Mouse (Mus musculus) embryonic facial prominence, embryonic 12.5 days (tissue): ENCODE results near the gene Kif1b. TPM values are rescaled to one million over a fixed set of nuclear protein-coding genes. Genes with fewer than 3 reads are reported as not detected.

Source experiments
- ATAC-seq: fragments of 200-750 bp; cut with Nextera tagmentation; 2 replicates; pipeline ENCODE4 v1.8.0; 2017; ENCODE audit not compliant: insufficient number of reproducible peaks, insufficient read depth, low FRiP score, low TSS enrichment
- H3K27ac ChIP-seq: fragments of 300-500 bp; sonication (generic); 2 replicates; pipeline ENCODE4 v1.5.1; 2016; ENCODE audit warnings: mild to moderate bottlenecking
- H3K27me3 ChIP-seq: fragments of 300-500 bp; sonication (generic); 2 replicates; pipeline ENCODE4 v1.6.1; 2016; ENCODE audit warnings: mild to moderate bottlenecking, moderate library complexity
- H3K36me3 ChIP-seq: fragments of 300-500 bp; sonication (generic); 2 replicates; pipeline ENCODE4 v1.6.1; 2016; ENCODE audit warnings: mild to moderate bottlenecking
- H3K4me1 ChIP-seq: fragments of 300-500 bp; sonication (generic); 2 replicates; pipeline ENCODE4 v1.6.1; 2016
- H3K4me2 ChIP-seq: fragments of 300-500 bp; sonication (generic); replicated peaks from 2 replicates; pipeline ENCODE4 v1.6.1; 2016; ENCODE audit warnings: mild to moderate bottlenecking, moderate library complexity
- H3K4me3 ChIP-seq: fragments of 300-500 bp; sonication (generic); 2 replicates; pipeline ENCODE4 v1.5.1; 2016; ENCODE audit warnings: mild to moderate bottlenecking
- H3K9ac ChIP-seq: fragments of 300-500 bp; sonication (generic); 2 replicates; pipeline ENCODE4 v1.6.1; 2016; ENCODE audit warnings: mild to moderate bottlenecking, moderate library complexity
- H3K9me3 ChIP-seq: fragments of 300-500 bp; sonication (generic); 2 replicates; pipeline ENCODE4 v1.6.1; 2016; ENCODE audit warnings: mild to moderate bottlenecking, moderate library complexity
- WGBS: fragments of 180-500 bp; shearing (Covaris S2); methylation state at CpG from one replicate; pipeline ENCODE4 v1.1.7; 2016; 5-methylcytosine and 5-hydroxymethylcytosine counted together
- polyA plus RNA-seq: library from polyadenylated mRNA; unstranded; fragments of >200 nt; fragmentation: Nextera tagmentation; extraction: Ambion mirVana; gene quantifications from 2 replicates; pipeline ENCODE4 v1.2.1, GENCODE M21; 2016

Gene Kif1b
- polyA plus RNA-seq, 1 experiment from 2014 or later, result 56.1 TPM

DNA sequence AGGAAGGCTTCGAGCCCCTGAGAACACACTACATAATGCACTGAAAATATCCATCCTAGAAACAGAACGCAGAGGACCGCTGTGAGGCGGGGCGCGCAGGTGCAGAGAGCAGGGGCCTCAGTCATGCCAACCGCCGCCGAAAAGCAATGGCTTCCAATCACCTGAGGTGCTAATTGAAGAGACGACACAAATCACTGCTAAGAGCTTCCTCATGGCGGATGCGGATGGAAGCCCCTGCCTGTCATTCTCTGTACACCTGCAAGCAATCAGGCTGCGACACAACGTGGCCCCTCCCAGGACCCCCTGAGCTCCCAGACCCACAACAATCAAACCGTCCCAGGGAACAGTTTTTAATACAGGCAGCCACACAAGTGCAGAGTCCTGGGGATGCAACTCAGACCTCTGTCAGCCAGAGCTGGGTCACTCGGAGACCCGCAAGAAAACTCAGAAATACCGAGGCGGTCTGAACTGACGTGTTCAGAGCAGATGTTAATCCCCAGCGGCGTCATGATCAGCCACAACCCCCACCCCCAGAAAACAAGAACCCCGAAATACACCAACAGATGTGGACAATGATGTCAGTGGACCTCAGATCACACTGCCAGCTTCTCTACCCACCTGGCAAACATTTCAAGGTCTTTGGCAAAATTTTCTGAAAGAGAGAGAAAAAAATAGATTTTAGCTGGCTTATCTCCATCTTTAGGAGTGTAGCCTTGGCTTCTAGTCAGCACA is 176.3 kb downstream of the Kif1b start:
- H3K36me3 ChIP-seq, result peaks cover 35% of the 10 kb centered on the region
- no peaks in the 10 kb centered on the region for H3K27me3 ChIP-seq
- no peak overlapping the region for H3K27ac ChIP-seq
- WGBS, result 71% methylated on average over 23 of the region's 23 CpGs
- no peak overlapping the region for H3K4me3 ChIP-seq
- H3K9ac ChIP-seq, result no peak overlapping the region
- no peaks in the 10 kb centered on the region for H3K9me3 ChIP-seq
- ATAC-seq, result no peak
- peaks cover 2% of the 10 kb centered on the region; the same call in 1 of the 2 replicates for H3K4me1 ChIP-seq
- no peak overlapping the region for H3K4me2 ChIP-seq

DNA sequence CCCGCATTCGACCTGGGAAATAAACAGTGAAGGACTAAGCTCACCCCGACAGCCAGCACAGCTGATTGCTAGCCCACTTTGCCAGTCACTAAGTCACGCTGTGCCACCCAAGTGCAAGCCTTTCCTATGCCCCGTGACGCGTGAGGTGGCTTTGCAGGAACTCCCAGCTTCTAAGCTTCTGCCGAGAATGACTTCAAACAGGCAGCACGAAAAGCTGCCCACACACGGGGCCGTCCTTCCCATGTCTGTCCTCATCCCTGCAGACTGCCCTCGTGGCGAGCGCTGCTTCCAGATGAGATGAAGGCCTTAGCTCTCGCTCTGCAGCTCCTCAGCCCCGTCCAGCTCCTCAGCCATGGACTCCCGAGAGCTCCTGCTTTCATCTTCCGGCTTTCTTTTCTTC is 179.0 kb downstream of the Kif1b start:
- H3K4me3 ChIP-seq, result no peak overlapping the region
- WGBS, result 87% methylated on average over 18 of the region's 18 CpGs
- no peak overlapping the region for H3K4me2 ChIP-seq
- no peaks in the 10 kb centered on the region for H3K27me3 ChIP-seq
- ATAC-seq, result no peak
- peaks cover 35% of the 10 kb centered on the region for H3K36me3 ChIP-seq
- no peaks in the 10 kb centered on the region for H3K9me3 ChIP-seq
- 0 out of 2 replicates have a peak, but pooled peaks cover 2% of the 10 kb centered on the region for H3K4me1 ChIP-seq
- H3K9ac ChIP-seq, result no peak overlapping the region
- no peak overlapping the region for H3K27ac ChIP-seq

DNA sequence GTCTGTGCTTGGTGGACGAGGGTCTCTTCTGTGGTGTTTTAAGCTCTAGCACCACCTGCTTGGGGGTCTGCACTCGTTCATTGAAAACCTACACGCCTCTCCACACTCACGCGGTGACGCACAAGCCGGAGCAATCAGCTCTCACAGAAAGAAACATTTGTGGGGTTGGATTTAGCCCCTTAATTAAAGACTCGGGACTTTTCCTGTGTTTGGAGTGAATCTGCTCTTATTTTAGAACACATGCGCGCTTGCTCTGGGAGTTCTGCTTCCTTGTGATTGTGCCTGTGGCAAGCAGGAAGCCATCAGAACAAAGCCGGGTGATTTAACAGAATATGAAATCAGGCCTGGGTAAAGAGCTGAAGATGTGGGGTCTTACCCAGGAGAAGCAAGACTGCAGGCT is 180.8 kb downstream of the Kif1b start, which contains the start of gene Cort:
TSS of gene Cort (minus strand) at position 101 of the 400 bp plus-strand sequence.
- Histone ChIP-seq H3K27me3 (no peaks in the 10 kb centered on the region), H3K9ac (no peak within 1 kb of the TSS), H3K36me3 (peaks cover 32% of the 10 kb centered on the region), H3K4me3 (no peak within 1 kb of the TSS), H3K9me3 (no peaks in the 10 kb centered on the region), H3K4me1 (0 out of 2 replicates have a peak, but pooled peaks cover 2% of the 10 kb centered on the region), H3K27ac (no peak within 1 kb of the TSS), H3K4me2 (no peak within 1 kb of the TSS)
- no peak for ATAC-seq
- 80% methylated on average over 11 of the region's 11 CpGs for WGBS

Other genes starting within 250 kb of the Kif1b start
- 54.1 and 55.0 TPM in 2 replicates for gene Pex14, start 207.8 kb downstream of the Kif1b start, polyA plus RNA-seq
- 28.1 and 31.5 TPM in 2 replicates for gene Dffa, start 203.5 kb downstream of the Kif1b start, polyA plus RNA-seq
- gene Cort, start 180.9 kb downstream of the Kif1b start, polyA plus RNA-seq, result 0.36 TPM in 1 of 2 replicates, not detected in the other
- gene Cenps, start 170.1 kb downstream of the Kif1b start, polyA plus RNA-seq, result 42.7 and 47.1 TPM in 2 replicates
- gene Pgd, start 140.9 kb downstream of the Kif1b start, polyA plus RNA-seq, result 113 and 116 TPM in 2 replicates
- gene Ube4b, start 119.1 kb upstream of the Kif1b start, polyA plus RNA-seq, result 66.9 and 67.5 TPM in 2 replicates
- 0.32 TPM in 1 of 2 replicates, not detected in the other for gene Rbp7, start 147.3 kb upstream of the Kif1b start, polyA plus RNA-seq
- gene Tmem274, start 169.7 kb upstream of the Kif1b start, polyA plus RNA-seq, result 0.39 and 0.56 TPM in 2 replicates
- gene Nmnat1, start 177.5 kb upstream of the Kif1b start, polyA plus RNA-seq, result 12.1 and 13.3 TPM in 2 replicates
- gene Lzic, start 177.5 kb upstream of the Kif1b start, polyA plus RNA-seq, result 55.5 and 57.6 TPM in 2 replicates
- gene Ctnnbip1, start 210.5 kb upstream of the Kif1b start, polyA plus RNA-seq, result 83.3 and 85.2 TPM in 2 replicates